Mouse (Mus musculus) lung, embryonic 16.5 days (tissue): Measurements from ENCODE around the gene Ddi2. TPM values are rescaled to one million over a fixed set of nuclear protein-coding genes. Genes with fewer than 3 reads are reported as not detected.
A peak's percentile ranks its signal among the peaks of the same experiment; 100 is the strongest.

Experiments used
- ATAC-seq: fragments of 200-750 bp; cut with Nextera tagmentation; 2 replicates; pipeline ENCODE4 v1.8.0; 2017; ENCODE audit warnings: low read depth, mild to moderate bottlenecking, moderate library complexity
- H3K27ac ChIP-seq: fragments of 300-500 bp; sonication (generic); 2 replicates; pipeline ENCODE4 v1.5.1; 2014; ENCODE audit warnings: mild to moderate bottlenecking, control low read depth, low read length
- H3K27me3 ChIP-seq: fragments of 300-500 bp; sonication (generic); 2 replicates; pipeline ENCODE4 v1.6.1; 2014; ENCODE audit warnings: low read depth, low read length, mixed read lengths; ENCODE audit not compliant: control insufficient read depth, insufficient read depth
- H3K36me3 ChIP-seq: fragments of 300-500 bp; sonication (generic); 2 replicates; pipeline ENCODE4 v1.6.1; 2014; ENCODE audit warnings: low read length; ENCODE audit not compliant: control insufficient read depth, insufficient read depth
- H3K4me1 ChIP-seq: fragments of 300-500 bp; sonication (generic); replicated peaks from 2 replicates; pipeline ENCODE4 v1.6.1; 2014; ENCODE audit warnings: low read length, mixed read lengths; ENCODE audit not compliant: control insufficient read depth, insufficient read depth
- H3K4me2 ChIP-seq: fragments of 300-500 bp; sonication (generic); 2 replicates; pipeline ENCODE4 v1.6.1; 2014; ENCODE audit warnings: low read depth, low read length, control low read depth
- H3K4me3 ChIP-seq: fragments of 300-500 bp; sonication (generic); 2 replicates; pipeline ENCODE4 v1.5.1; 2014; ENCODE audit warnings: mild to moderate bottlenecking, low read length, control low read depth
- H3K9ac ChIP-seq: fragments of 300-500 bp; sonication (generic); 2 replicates; pipeline ENCODE4 v1.6.1; 2014; ENCODE audit warnings: low read length, control low read depth
- H3K9me3 ChIP-seq: fragments of 300-500 bp; sonication (generic); 2 replicates; pipeline ENCODE4 v1.6.1; 2016; ENCODE audit warnings: low read length; ENCODE audit not compliant: control insufficient read depth
- WGBS: fragments of 180-500 bp; shearing (Covaris S2); extraction: QIAGEN DNeasy Blood & Tissue Kit; methylation state at CpG from one replicate; pipeline ENCODE4 v1.1.7; 2014; 5-methylcytosine and 5-hydroxymethylcytosine counted together
- polyA plus RNA-seq: library from polyadenylated mRNA; unstranded; fragments of >200 nt; fragmentation: Nextera tagmentation; extraction: Ambion mirVana; gene quantifications from 2 replicates; pipeline ENCODE4 v1.2.1, GENCODE M21; 2015

The Ddi2 gene
- polyA plus RNA-seq, 1 experiment from 2014 or later = 18.3 TPM

- Histone ChIP-seq H3K9me3 (no peaks in the 10 kb centered on the region), H3K4me2 (no peak overlapping the region), H3K4me3 (no peak overlapping the region), H3K36me3 (no peaks in the 10 kb centered on the region; the same call in 1 of the 2 replicates), H3K9ac (no peak overlapping the region), H3K4me1 (peaks cover 28% of the 10 kb centered on the region; the same call in 1 of the 2 replicates), H3K27me3 (no peaks in the 10 kb centered on the region), H3K27ac (no peak overlapping the region)
- 87% methylated on average over 3 of the region's 3 CpGs for WGBS
- ATAC-seq = no peak
These were observed 76.0 kb downstream of the Ddi2 start for GRCm38 (mm10) chr4:141647187-141647586.

- Histone ChIP-seq H3K4me1 (peaks cover 31% of the 10 kb centered on the region; the same call in 1 of the 2 replicates), H3K9me3 (no peaks in the 10 kb centered on the region), H3K4me2 (no peak overlapping the region), H3K36me3 (0 out of 2 replicates have a peak, but pooled peaks cover 4% of the 10 kb centered on the region), H3K27me3 (no peaks in the 10 kb centered on the region), H3K4me3 (no peak overlapping the region), H3K9ac (no peak overlapping the region), H3K27ac (no peak overlapping the region)
- no peak for ATAC-seq
- 91% methylated on average over 8 of the region's 8 CpGs for WGBS
These were observed 77.2 kb downstream of the Ddi2 start for GRCm38 (mm10) chr4:141645988-141646387.

- Histone ChIP-seq H3K4me2 (peak overlapping the region; percentile 37), H3K9ac (0 out of 2 replicates have a peak overlapping the region, but pooled peaks have one; percentile 10), H3K36me3 (peaks cover 10% of the 10 kb centered on the region; the same call in 1 of the 2 replicates), H3K9me3 (no peaks in the 10 kb centered on the region), H3K4me1 (peaks cover 21% of the 10 kb centered on the region; the same call in 1 of the 2 replicates), H3K27ac (peak overlapping the region; percentile 90), H3K27me3 (no peaks in the 10 kb centered on the region), H3K4me3 (no peak overlapping the region)
- 21% methylated on average over 7 of the region's 7 CpGs for WGBS
- peak; percentile 87 for ATAC-seq
These were observed 79.9 kb downstream of the Ddi2 start for GRCm38 (mm10) chr4:141643118-141643855.

GRCm38 (mm10) chr4:141641961-141642811 lies 81.0 kb downstream of the Ddi2 start:
- no peak for ATAC-seq

DNA sequence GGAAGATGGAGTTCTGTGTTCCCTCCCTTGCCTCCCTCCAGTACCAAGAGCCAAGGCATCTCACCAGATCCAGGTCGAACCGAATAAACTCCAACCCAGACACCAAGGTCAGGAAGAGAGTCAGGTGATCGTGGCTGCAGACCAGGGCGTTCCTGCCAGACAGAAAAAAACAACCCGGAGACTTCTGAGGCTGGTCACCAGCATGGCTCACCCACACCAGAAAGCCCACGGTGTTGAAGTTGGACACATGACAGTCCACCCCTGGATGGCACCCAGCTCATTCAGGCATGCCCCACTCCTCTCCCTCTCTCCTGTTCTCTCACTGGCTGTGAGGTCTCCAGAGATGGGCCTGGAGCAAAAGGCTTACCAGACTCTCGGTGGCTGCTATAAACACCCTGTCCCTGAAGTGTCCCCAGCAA lies 81.9 kb downstream of the Ddi2 start:
- Histone ChIP-seq H3K4me1 (peaks cover 21% of the 10 kb centered on the region; the same call in 1 of the 2 replicates), H3K27ac (no peak overlapping the region)
- peak; percentile 10; the same call in 1 of the 2 replicates for ATAC-seq

More at GRCm38 (mm10) chr4:141641961-141642811, 81.0 kb downstream of the Ddi2 start:
- H3K27me3 ChIP-seq = no peaks in the 10 kb centered on the region
- no peak overlapping the region for H3K4me2 ChIP-seq
- H3K4me1 ChIP-seq = peaks cover 21% of the 10 kb centered on the region; the same call in 1 of the 2 replicates
- H3K4me3 ChIP-seq = no peak overlapping the region
- WGBS = 80% methylated on average over 25 of the region's 25 CpGs
- H3K36me3 ChIP-seq = peaks cover 14% of the 10 kb centered on the region; the same call in 1 of the 2 replicates
- H3K9me3 ChIP-seq = no peaks in the 10 kb centered on the region
- peak overlapping the region; percentile 57 for H3K27ac ChIP-seq
- no peak overlapping the region for H3K9ac ChIP-seq

DNA sequence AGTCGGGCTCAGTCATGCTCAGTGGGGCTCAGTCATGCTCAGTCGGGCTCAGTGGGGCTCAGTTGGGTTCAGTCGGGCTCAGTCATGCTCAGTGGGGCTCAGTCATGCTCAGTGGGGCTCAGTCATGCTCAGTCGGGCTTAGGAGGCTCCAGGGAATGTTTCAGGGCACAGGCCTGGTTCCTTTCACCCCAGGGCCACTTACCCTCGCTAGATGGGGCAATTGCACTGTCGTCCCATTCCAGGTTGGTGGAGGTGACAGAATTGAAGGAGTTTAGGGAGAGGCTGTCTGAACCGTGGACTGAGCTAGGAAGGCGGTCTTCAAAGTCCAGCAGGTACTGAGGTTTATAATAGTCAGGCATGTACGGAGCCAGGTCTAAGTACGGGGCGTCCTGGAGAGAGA lies 83.7 kb downstream of the Ddi2 start:
- 69% methylated on average over 11 of the region's 11 CpGs for WGBS
- Histone ChIP-seq H3K36me3 (peaks cover 23% of the 10 kb centered on the region), H3K4me2 (no peak overlapping the region), H3K4me3 (no peak overlapping the region), H3K27ac (no peak overlapping the region), H3K4me1 (peaks cover 21% of the 10 kb centered on the region; the same call in 1 of the 2 replicates), H3K9ac (no peak overlapping the region), H3K9me3 (no peaks in the 10 kb centered on the region), H3K27me3 (no peaks in the 10 kb centered on the region)
- no peak for ATAC-seq

More for the DNA sequence above, 81.9 kb downstream of the Ddi2 start:
- no peak overlapping the region for H3K4me3 ChIP-seq
- 80% methylated on average over 7 of the region's 7 CpGs for WGBS
- no peaks in the 10 kb centered on the region for H3K9me3 ChIP-seq
- no peaks in the 10 kb centered on the region for H3K27me3 ChIP-seq
- H3K9ac ChIP-seq = no peak overlapping the region
- peaks cover 19% of the 10 kb centered on the region for H3K36me3 ChIP-seq
- H3K4me2 ChIP-seq = no peak overlapping the region

DNA sequence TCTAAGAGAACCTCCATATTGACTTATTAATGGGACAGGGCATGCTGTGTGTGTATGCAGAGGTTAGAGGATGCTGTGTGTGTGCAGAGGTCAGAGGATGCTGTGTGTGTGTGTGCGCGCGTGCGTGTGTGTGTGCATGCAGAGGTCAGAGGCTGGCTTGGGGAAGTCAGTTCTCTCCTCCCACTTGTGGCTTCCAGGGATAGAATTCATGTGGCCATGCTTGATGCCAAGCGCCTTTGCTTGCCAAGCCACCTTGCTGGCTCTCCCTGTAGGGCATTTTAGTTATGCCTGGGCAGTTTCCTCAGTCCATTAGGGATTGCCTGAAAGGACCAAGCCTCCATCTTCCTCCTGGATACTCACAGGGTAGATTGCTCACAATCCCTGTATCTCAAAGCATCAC lies 86.5 kb downstream of the Ddi2 start:
- Histone ChIP-seq H3K4me1 (no peaks in the 10 kb centered on the region), H3K27me3 (no peaks in the 10 kb centered on the region), H3K27ac (no peak overlapping the region), H3K9ac (no peak overlapping the region), H3K4me3 (no peak overlapping the region), H3K36me3 (peaks cover 41% of the 10 kb centered on the region), H3K9me3 (no peaks in the 10 kb centered on the region), H3K4me2 (no peak overlapping the region)
- ATAC-seq = no peak
- WGBS = 97% methylated on average over 5 of the region's 5 CpGs

- ATAC-seq = no peak
- Histone ChIP-seq H3K4me3 (no peak overlapping the region), H3K4me2 (no peak overlapping the region), H3K27me3 (no peaks in the 10 kb centered on the region), H3K27ac (no peak overlapping the region), H3K4me1 (no peaks in the 10 kb centered on the region), H3K36me3 (peaks cover 44% of the 10 kb centered on the region), H3K9me3 (no peaks in the 10 kb centered on the region), H3K9ac (no peak overlapping the region)
- 83% methylated on average over 9 of the region's 9 CpGs for WGBS
These were observed 87.2 kb downstream of the Ddi2 start for GRCm38 (mm10) chr4:141635991-141636390.
